Mouse (Mus musculus) myocyte (in vitro differentiated cells): Measurements from ENCODE around the gene Ofd1. TPM values are rescaled to one million over a fixed set of nuclear protein-coding genes. Genes with fewer than 3 reads are reported as not detected.

Source experiments
- H3K27me3 ChIP-seq: one replicate; pipeline ENCODE4 v1.6.1; 2011; ENCODE audit not compliant: control insufficient read depth, insufficient read depth, insufficient read length
- H3K36me3 ChIP-seq: one replicate; pipeline ENCODE4 v1.6.1; 2011; ENCODE audit not compliant: control insufficient read depth, insufficient read depth
- H3K4me2 ChIP-seq: one replicate; pipeline ENCODE4 v1.6.1; 2011; ENCODE audit warnings: low read depth, control low read depth
- H3K4me3 ChIP-seq: one replicate; pipeline ENCODE4 v1.5.1; 2011; ENCODE audit warnings: mild to moderate bottlenecking, control low read depth, moderate library complexity
- H3K79me2 ChIP-seq: one replicate; pipeline ENCODE4 v1.6.1; 2011; ENCODE audit not compliant: control insufficient read depth, insufficient read depth
- H3ac ChIP-seq: one replicate; pipeline ENCODE4 v1.6.1; 2011; ENCODE audit not compliant: control insufficient read depth, insufficient read length
- CEBPB ChIP-seq: IDR thresholded peaks from 2 replicates; pipeline ENCODE4 v1.6.1; 2011; ENCODE audit warnings: mild to moderate bottlenecking, moderate library complexity; ENCODE audit not compliant: poor library complexity, insufficient read depth, severe bottlenecking
- E2F4 ChIP-seq: IDR thresholded peaks from one replicate; pipeline ENCODE4 v1.6.1; 2011; ENCODE audit warnings: mild to moderate bottlenecking, control low read depth, moderate library complexity; ENCODE audit not compliant: insufficient read depth
- MAX ChIP-seq: IDR thresholded peaks from one replicate; pipeline ENCODE4 v1.6.1; 2011; ENCODE audit warnings: low read depth, mild to moderate bottlenecking, control low read depth
- MYOD1 ChIP-seq, 3 experiments: IDR thresholded peaks; one replicate each; pipeline ENCODE4 v1.6.1; 2011; ENCODE audit warnings: control low read depth in 2 of 3, low read depth in 2 of 3, mild to moderate bottlenecking in 2 of 3, moderate library complexity in 1 of 3; ENCODE audit not compliant: insufficient read length in 2 of 3, control insufficient read depth in 1 of 3
- MYOG ChIP-seq, 3 experiments: IDR thresholded peaks; one replicate each; pipeline ENCODE4 v1.6.1; 2011; ENCODE audit warnings: control low read depth in 2 of 3, low read depth in 2 of 3, mild to moderate bottlenecking in 2 of 3; ENCODE audit not compliant: insufficient read length in 2 of 3, control insufficient read depth in 1 of 3, insufficient read depth in 1 of 3
- POLR2A ChIP-seq: IDR thresholded peaks from one replicate; pipeline ENCODE4 v1.6.1; 2011; ENCODE audit warnings: low read depth, mild to moderate bottlenecking, control low read depth, moderate library complexity; ENCODE audit not compliant: insufficient read length
- POLR2AphosphoS2 ChIP-seq: IDR thresholded peaks from one replicate; pipeline ENCODE4 v1.6.1; 2011; ENCODE audit warnings: low read depth, control low read depth; ENCODE audit not compliant: insufficient read length
- REST ChIP-seq: IDR thresholded peaks from one replicate; pipeline ENCODE4 v1.6.1; 2011; ENCODE audit warnings: mild to moderate bottlenecking, control low read depth, moderate library complexity; ENCODE audit not compliant: insufficient read depth, insufficient read length
- SRF ChIP-seq: IDR thresholded peaks from one replicate; pipeline ENCODE4 v1.6.1; 2011; ENCODE audit warnings: low read depth; ENCODE audit not compliant: control insufficient read depth, insufficient read length
- TCF12 ChIP-seq: IDR thresholded peaks from one replicate; pipeline ENCODE4 v1.6.1; 2011; ENCODE audit warnings: mild to moderate bottlenecking, control low read depth; ENCODE audit not compliant: poor library complexity, insufficient read depth, severe bottlenecking
- TCF3 ChIP-seq: IDR thresholded peaks from one replicate; pipeline ENCODE4 v1.6.1; 2011; ENCODE audit warnings: low read depth, control low read depth; ENCODE audit not compliant: insufficient read length
- USF1 ChIP-seq: IDR thresholded peaks from one replicate; pipeline ENCODE4 v1.6.1; 2011; ENCODE audit warnings: low read depth, mild to moderate bottlenecking, control low read depth, moderate library complexity
- polyA plus RNA-seq: library from polyadenylated mRNA; unstranded; fragments of >200 nt; fragmentation: generic; extraction: Trizol; gene quantifications from one replicate; pipeline ENCODE4 v1.2.1, GENCODE M21; 2012; ENCODE audit warnings: missing spikeins

Ofd1 gene
- polyA plus RNA-seq, 1 experiment = 1.6 TPM

DNA sequence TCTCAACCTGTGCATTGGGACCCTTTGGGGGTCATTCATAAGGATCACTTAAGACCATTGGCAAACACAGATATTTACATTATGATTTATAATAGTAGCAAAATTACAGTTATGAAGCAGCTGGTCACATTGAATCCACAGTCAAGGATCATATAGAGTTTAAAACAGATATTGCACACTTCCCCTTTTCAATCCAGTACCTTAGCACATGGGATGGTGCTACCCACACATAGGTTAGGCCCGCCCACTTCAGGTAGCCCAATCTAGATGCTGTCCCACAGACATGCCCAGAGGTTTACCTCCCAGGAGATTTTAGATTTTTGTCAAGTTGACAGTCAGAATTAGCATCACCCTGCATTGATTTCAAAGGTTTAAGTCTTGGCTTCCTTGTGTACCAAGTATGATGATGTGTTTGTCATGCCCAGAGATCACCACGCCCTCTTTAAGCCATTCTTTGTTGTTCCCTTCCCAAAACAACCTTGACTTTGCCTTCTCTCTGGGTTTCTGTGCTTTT lies 80.5 kb downstream of the Ofd1 start:
- H3K79me2 ChIP-seq = no peaks in the 10 kb centered on the region
- H3K4me3 ChIP-seq = no peak overlapping the region
- H3ac ChIP-seq = no peak overlapping the region
- no peak overlapping the region for H3K4me2 ChIP-seq
- no peaks in the 10 kb centered on the region for H3K27me3 ChIP-seq
- no peaks in the 10 kb centered on the region for H3K36me3 ChIP-seq
- TF ChIP-seq POLR2AphosphoS2 (no peak), TCF3 (no peak), REST (no peak)

DNA sequence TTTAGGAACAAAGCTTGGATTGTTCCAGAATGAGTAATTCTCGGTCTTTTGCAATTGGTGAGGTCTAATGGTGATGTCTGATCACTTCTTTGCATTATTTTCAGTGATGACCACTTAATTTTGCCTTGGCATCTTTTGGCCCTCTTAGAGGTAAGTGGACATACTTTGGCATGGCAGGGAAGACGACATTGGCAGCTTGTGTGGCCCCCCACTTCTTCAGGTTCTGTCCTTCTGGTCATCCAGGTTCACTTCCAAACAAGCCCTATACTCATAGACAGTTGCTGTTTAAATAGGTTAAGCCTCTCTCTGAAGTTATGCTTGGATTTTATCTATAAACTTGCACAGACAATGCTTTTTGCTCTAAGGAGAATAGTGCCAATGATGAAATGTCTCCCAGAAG lies 81.5 kb downstream of the Ofd1 start:
- Histone ChIP-seq H3K79me2 (no peaks in the 10 kb centered on the region), H3K27me3 (no peaks in the 10 kb centered on the region), H3K36me3 (no peaks in the 10 kb centered on the region), H3K4me2 (no peak overlapping the region), H3K4me3 (no peak overlapping the region), H3ac (no peak overlapping the region)
- TF ChIP-seq REST = no peak
- TF ChIP-seq MAX = no peak
- TF ChIP-seq POLR2A = no peak
- TF ChIP-seq E2F4 = no peak
- TF ChIP-seq MYOG (IDR thresholded peaks at IDR 0.05; ENCODE audit: control insufficient read depth in 1 of 3, insufficient read depth in 1 of 3, insufficient read length in 2 of 3, low read depth in 2 of 3) = no peak
- no peak for TF ChIP-seq CEBPB

DNA sequence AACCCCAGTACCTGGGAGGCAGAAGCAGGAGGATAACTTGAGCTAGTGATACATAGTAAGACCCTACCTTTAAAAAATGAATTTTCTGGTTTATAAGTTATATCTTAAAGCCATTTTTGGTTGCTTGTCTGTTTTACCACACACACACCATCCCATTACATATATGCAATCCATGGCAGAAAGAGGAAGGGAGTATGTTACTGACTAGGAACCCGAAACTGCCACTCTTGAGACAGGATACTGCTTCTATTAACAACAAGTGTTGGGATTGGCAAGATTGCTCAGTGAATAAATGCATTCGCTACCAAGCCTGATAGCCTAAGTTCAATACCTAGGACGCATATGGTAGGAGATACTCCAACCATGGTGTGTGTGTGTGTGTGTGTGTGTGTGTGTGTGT lies 84.2 kb downstream of the Ofd1 start:
- TF ChIP-seq USF1 (no peak), SRF (no peak), TCF12 (no peak), MYOD1 (IDR thresholded peaks at IDR 0.05; ENCODE audit: control insufficient read depth in 1 of 3, insufficient read length in 2 of 3, low read depth in 2 of 3) (no peak), MYOG (IDR thresholded peaks at IDR 0.05; ENCODE audit: control insufficient read depth in 1 of 3, insufficient read depth in 1 of 3, insufficient read length in 2 of 3, low read depth in 2 of 3) (no peak), REST (no peak), POLR2AphosphoS2 (no peak), MAX (no peak), TCF3 (no peak), POLR2A (no peak), E2F4 (no peak), CEBPB (no peak)

DNA sequence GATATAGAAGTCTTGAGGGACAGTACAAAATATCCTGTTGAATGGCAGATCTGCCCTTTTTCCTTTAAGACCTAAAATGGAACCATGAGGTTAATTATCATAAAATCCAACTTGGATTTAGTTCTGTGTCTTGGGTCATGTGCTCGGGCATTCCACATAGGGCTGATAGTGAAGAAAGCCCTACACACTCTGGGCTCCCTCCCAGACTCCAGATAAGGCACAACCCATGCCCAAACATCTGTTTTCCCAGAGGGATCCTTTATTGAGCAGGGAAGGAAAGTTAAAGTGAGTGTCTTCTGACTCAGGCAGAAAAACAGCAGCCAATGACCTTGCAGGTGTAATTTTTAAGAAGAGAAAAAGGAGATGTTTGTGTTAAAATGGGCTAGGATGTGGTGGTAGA lies 85.6 kb downstream of the Ofd1 start:
- Histone ChIP-seq H3K4me3 (no peak overlapping the region), H3K36me3 (no peaks in the 10 kb centered on the region), H3K27me3 (no peaks in the 10 kb centered on the region), H3K79me2 (no peaks in the 10 kb centered on the region), H3K4me2 (no peak overlapping the region), H3ac (no peak overlapping the region)
- no peak for TF ChIP-seq REST
- no peak for TF ChIP-seq TCF12
- TF ChIP-seq POLR2A = no peak
- no peak for TF ChIP-seq MYOG (IDR thresholded peaks at IDR 0.05; ENCODE audit: control insufficient read depth in 1 of 3, insufficient read depth in 1 of 3, insufficient read length in 2 of 3, low read depth in 2 of 3)
- TF ChIP-seq POLR2AphosphoS2 = no peak
- TF ChIP-seq MAX = no peak
- no peak for TF ChIP-seq MYOD1 (IDR thresholded peaks at IDR 0.05; ENCODE audit: control insufficient read depth in 1 of 3, insufficient read length in 2 of 3, low read depth in 2 of 3)
- TF ChIP-seq E2F4 = no peak
- TF ChIP-seq CEBPB = no peak
- no peak for TF ChIP-seq TCF3
- TF ChIP-seq SRF = no peak
- TF ChIP-seq USF1 = no peak

More for the DNA sequence above, 84.2 kb downstream of the Ofd1 start:
- Histone ChIP-seq H3K4me3 (no peak overlapping the region), H3K79me2 (no peaks in the 10 kb centered on the region), H3K36me3 (no peaks in the 10 kb centered on the region), H3K4me2 (no peak overlapping the region), H3ac (no peak overlapping the region), H3K27me3 (no peaks in the 10 kb centered on the region)

DNA sequence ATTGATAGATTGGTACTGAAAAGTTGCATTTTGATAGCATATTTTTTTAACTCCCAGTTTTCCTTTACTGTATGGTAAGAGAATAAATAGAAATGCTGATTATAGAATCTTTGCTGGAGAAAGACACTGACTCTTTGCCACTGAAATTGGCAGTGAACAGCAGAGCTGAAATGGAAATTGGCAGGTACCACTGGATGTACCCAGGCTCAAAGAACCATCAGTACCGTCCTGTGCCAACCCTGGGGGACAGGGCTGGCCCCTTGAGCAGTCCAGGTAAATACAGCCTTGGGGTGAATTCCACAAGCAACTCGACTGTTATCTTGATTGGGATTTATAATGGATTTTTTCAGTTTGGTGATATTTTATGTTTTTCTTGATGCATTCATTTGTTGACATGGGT lies 87.1 kb downstream of the Ofd1 start:
- no peaks in the 10 kb centered on the region for H3K79me2 ChIP-seq
- no peaks in the 10 kb centered on the region for H3K27me3 ChIP-seq
- H3ac ChIP-seq = no peak overlapping the region
- H3K4me3 ChIP-seq = no peak overlapping the region
- no peaks in the 10 kb centered on the region for H3K36me3 ChIP-seq
- TF ChIP-seq MYOD1 (IDR thresholded peaks at IDR 0.05; ENCODE audit: control insufficient read depth in 1 of 3, insufficient read length in 2 of 3, low read depth in 2 of 3) (no peak), MAX (no peak), TCF12 (no peak), CEBPB (no peak), POLR2A (no peak)
- H3K4me2 ChIP-seq = no peak overlapping the region
